Mouse (Mus musculus): ENCODE results near the gene Clcn7. TPM values are rescaled to one million over a fixed set of nuclear protein-coding genes. Genes with fewer than 3 reads are reported as not detected.

Clcn7 gene
- polyA plus RNA-seq (2015; fragmentation: Nextera tagmentation; extraction: Ambion mirVana): 15.7 and 17.9 TPM in 2 replicates

DNA sequence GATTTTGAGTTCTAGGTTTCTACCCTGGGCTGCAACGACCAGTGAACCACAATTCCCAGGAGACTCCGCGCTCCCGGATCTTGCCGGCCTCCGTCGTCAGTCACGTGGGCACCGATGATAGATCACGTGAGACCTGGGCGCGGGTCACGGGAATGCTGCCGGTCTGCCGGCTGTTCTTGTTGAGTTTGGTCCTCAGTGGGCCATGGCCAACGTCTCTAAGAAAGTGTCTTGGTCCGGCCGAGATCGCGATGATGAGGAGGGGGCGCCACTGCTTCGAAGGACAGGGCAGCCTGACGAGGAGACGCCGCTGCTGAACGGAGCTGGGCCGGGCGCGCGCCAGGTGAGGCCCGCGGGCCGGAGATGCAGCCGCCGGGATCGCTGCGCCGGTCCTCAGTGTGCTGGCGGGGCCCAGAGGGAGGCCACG is at the start of gene Clcn7:
Gene Clcn7, plus strand, starts transcription at position 117 of the 424 bp plus-strand sequence.
- WGBS: under 1% methylated on average over 40 of the region's 40 CpGs
- peak; percentile 78 for ATAC-seq (ENCODE audit: extremely low read depth, insufficient number of reproducible peaks, low FRiP score, low TSS enrichment)
- H3K27ac ChIP-seq (replicated peaks): peak within 1 kb of the TSS; percentile 50; the same call in 1 of the 2 replicates
- H3K9me3 ChIP-seq: no peaks in the 10 kb centered on the region
- peak within 1 kb of the TSS; percentile 92 for H3K4me2 ChIP-seq
- peak within 1 kb of the TSS; percentile 94 for H3K9ac ChIP-seq
- peaks cover 12% of the 10 kb centered on the region for H3K4me1 ChIP-seq
- H3K27me3 ChIP-seq (replicated peaks): no peaks in the 10 kb centered on the region
- H3K36me3 ChIP-seq: no peaks in the 10 kb centered on the region
- H3K4me3 ChIP-seq: peak within 1 kb of the TSS; percentile 99

DNA sequence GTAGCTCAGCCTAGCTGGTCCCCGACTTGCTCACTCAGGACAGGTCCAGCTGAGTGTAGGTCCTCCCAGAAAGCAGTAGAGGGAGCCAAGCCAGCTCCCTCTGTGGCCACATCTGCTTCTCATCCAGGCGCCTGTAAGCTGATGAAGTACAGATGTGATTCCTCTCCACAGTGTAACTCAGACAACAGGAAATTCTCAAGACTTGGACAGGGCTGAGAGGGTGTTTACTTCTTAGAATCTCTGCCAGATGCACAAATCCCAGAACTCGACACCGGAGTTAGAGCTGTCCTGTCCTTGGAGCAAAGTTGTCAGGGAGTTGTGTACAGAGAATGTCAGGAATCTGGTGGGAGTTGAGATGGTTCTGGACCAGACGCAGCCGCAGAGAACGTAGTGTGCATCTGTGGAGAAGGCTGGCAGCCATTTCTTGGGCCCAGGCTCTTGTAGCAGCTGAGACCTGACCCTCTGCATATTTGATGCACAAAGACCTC is 49.7 kb upstream of the Clcn7 start, which contains the start of gene Tmem204:
Gene Tmem204, minus strand, starts transcription at position 148 of the 488 bp plus-strand sequence.
- Histone ChIP-seq H3K4me2 (peak within 1 kb of the TSS; percentile 40), H3K9me3 (no peaks in the 10 kb centered on the region), H3K36me3 (peaks cover 7% of the 10 kb centered on the region), H3K27ac (replicated peaks) (peak within 1 kb of the TSS; percentile 94), H3K4me3 (no peak within 1 kb of the TSS), H3K27me3 (replicated peaks) (no peaks in the 10 kb centered on the region), H3K9ac (peak within 1 kb of the TSS; percentile 52), H3K4me1 (peaks cover 65% of the 10 kb centered on the region)
- 12% methylated on average over 7 of the region's 7 CpGs for WGBS
- peak; percentile 38 for ATAC-seq (ENCODE audit: extremely low read depth, insufficient number of reproducible peaks, low FRiP score, low TSS enrichment)

DNA sequence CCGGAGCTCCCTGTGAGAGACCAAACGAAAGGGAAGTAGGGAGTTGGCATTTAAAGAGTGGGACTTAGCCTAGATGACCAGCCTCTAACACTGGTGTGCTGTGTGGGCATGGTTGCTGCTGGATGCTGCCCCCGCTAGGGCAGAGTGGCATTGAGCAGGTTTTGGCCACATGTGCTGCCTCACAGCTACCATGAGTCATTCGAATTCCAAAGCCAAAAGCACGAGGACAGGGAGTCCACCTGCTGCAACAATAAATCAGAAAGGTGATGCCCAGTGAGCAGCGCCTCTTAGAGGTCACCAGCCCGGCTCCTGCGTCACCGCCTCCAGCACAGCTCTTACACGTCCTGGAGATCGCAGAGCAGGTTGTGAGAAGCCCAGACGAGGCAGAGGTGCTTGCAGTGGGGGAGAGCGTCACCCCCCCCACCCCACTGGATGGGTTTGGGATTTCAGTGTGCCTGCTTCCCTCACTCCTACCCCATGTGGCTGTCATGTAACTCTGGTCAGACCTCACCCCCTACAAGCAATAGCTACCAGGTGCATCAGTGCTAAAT is 48.3 kb upstream of the Clcn7 start:
- Histone ChIP-seq H3K27me3 (replicated peaks) (no peaks in the 10 kb centered on the region), H3K27ac (replicated peaks) (0 out of 2 replicates have a peak overlapping the region, but pooled peaks have one; percentile 3), H3K9me3 (no peaks in the 10 kb centered on the region), H3K36me3 (peaks cover 11% of the 10 kb centered on the region), H3K9ac (no peak overlapping the region), H3K4me3 (no peak overlapping the region), H3K4me2 (no peak overlapping the region), H3K4me1 (peaks cover 66% of the 10 kb centered on the region)
- ATAC-seq (ENCODE audit: extremely low read depth, insufficient number of reproducible peaks, low FRiP score, low TSS enrichment): no peak
- 81% methylated on average over 13 of the region's 13 CpGs for WGBS

GRCm38 (mm10) chr17:25086724-25087123 is 46.5 kb upstream of the Clcn7 start:
- Histone ChIP-seq H3K9me3 (no peaks in the 10 kb centered on the region), H3K4me1 (peaks cover 50% of the 10 kb centered on the region), H3K4me3 (no peak overlapping the region), H3K27ac (replicated peaks) (no peak overlapping the region), H3K27me3 (replicated peaks) (no peaks in the 10 kb centered on the region), H3K36me3 (peaks cover 23% of the 10 kb centered on the region), H3K4me2 (no peak overlapping the region), H3K9ac (no peak overlapping the region)
- 79% methylated on average over 7 of the region's 7 CpGs for WGBS
- no peak for ATAC-seq (ENCODE audit: extremely low read depth, insufficient number of reproducible peaks, low FRiP score, low TSS enrichment)

DNA sequence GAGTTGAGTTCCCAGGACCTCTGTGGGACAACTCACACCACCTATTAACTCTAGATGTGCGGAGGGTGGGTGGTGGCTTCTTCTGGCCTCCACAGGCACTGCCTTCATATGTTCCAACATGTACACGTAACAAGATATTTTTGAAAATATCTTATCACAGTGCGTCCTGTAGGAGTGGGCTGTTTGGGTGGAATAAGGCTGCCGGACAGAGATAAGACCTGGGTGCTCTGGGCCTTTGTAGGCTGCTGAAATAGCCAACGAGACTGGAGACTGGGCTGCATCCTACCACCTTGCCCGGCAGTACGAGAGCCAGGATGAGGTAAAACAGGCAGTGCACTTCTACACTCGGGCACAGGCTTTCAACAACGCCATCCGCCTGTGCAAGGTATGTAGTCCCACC is 44.0 kb upstream of the Clcn7 start:
- WGBS: 51% methylated on average over 10 of the region's 10 CpGs
- peak overlapping the region; percentile 26; the same call in 1 of the 2 replicates for H3K4me3 ChIP-seq
- H3K27me3 ChIP-seq (replicated peaks): no peaks in the 10 kb centered on the region
- peaks cover 45% of the 10 kb centered on the region for H3K36me3 ChIP-seq
- peak overlapping the region; percentile 33; the same call in 1 of the 2 replicates for H3K9ac ChIP-seq
- peak overlapping the region; percentile 56; the same call in 1 of the 2 replicates for H3K27ac ChIP-seq (replicated peaks)
- peak; percentile 48; the same call in 1 of the 2 replicates for ATAC-seq (ENCODE audit: extremely low read depth, insufficient number of reproducible peaks, low FRiP score, low TSS enrichment)
- H3K4me2 ChIP-seq: peak overlapping the region; percentile 40
- no peaks in the 10 kb centered on the region for H3K9me3 ChIP-seq
- peaks cover 27% of the 10 kb centered on the region for H3K4me1 ChIP-seq

DNA sequence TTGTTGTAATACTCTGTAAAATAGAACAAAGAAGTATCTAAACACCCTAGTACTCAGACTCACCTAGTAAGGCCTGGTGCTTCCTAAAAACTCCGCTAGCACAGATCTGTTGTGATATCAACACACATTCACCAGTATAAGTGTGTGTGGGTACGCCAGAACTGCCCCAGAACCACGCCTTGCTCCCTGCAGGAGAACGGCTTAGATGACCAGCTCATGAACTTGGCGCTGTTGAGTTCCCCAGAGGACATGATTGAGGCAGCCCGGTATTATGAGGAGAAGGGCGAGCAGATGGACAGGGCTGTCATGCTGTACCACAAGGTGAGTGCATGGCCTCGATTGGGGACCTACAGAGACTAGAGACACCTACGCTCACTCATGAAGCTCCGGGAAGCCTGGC is 42.7 kb upstream of the Clcn7 start:
- ATAC-seq (ENCODE audit: extremely low read depth, insufficient number of reproducible peaks, low FRiP score, low TSS enrichment): no peak

GRCm38 (mm10) chr17:25096221-25096620 is 37.0 kb upstream of the Clcn7 start:
- Histone ChIP-seq H3K36me3 (peaks cover 76% of the 10 kb centered on the region), H3K9me3 (no peaks in the 10 kb centered on the region), H3K4me1 (no peaks in the 10 kb centered on the region), H3K27ac (replicated peaks) (no peak overlapping the region), H3K9ac (no peak overlapping the region), H3K4me3 (no peak overlapping the region), H3K4me2 (no peak overlapping the region), H3K27me3 (replicated peaks) (no peaks in the 10 kb centered on the region)
- WGBS: 84% methylated on average over 2 of the region's 2 CpGs
- ATAC-seq (ENCODE audit: extremely low read depth, insufficient number of reproducible peaks, low FRiP score, low TSS enrichment): no peak

More for the DNA sequence above, 42.7 kb upstream of the Clcn7 start:
- H3K36me3 ChIP-seq: peaks cover 57% of the 10 kb centered on the region
- no peak overlapping the region for H3K9ac ChIP-seq
- WGBS: 82% methylated on average over 10 of the region's 10 CpGs
- no peak overlapping the region for H3K27ac ChIP-seq (replicated peaks)
- no peaks in the 10 kb centered on the region for H3K9me3 ChIP-seq
- H3K4me2 ChIP-seq: peak overlapping the region; percentile 40
- no peak overlapping the region for H3K4me3 ChIP-seq
- no peaks in the 10 kb centered on the region for H3K27me3 ChIP-seq (replicated peaks)
- H3K4me1 ChIP-seq: peaks cover 14% of the 10 kb centered on the region

- no peak for ATAC-seq (ENCODE audit: extremely low read depth, insufficient number of reproducible peaks, low FRiP score, low TSS enrichment)
- no peak overlapping the region for H3K27ac ChIP-seq (replicated peaks)
- no peak overlapping the region for H3K9ac ChIP-seq
- H3K36me3 ChIP-seq: peaks cover 82% of the 10 kb centered on the region
- H3K4me1 ChIP-seq: no peaks in the 10 kb centered on the region
- no peaks in the 10 kb centered on the region for H3K27me3 ChIP-seq (replicated peaks)
- H3K4me3 ChIP-seq: no peak overlapping the region
- H3K9me3 ChIP-seq: no peaks in the 10 kb centered on the region
- H3K4me2 ChIP-seq: no peak overlapping the region
- WGBS: 83% methylated on average over 6 of the region's 6 CpGs
These were observed 33.1 kb upstream of the Clcn7 start for GRCm38 (mm10) chr17:25100052-25100451.

DNA sequence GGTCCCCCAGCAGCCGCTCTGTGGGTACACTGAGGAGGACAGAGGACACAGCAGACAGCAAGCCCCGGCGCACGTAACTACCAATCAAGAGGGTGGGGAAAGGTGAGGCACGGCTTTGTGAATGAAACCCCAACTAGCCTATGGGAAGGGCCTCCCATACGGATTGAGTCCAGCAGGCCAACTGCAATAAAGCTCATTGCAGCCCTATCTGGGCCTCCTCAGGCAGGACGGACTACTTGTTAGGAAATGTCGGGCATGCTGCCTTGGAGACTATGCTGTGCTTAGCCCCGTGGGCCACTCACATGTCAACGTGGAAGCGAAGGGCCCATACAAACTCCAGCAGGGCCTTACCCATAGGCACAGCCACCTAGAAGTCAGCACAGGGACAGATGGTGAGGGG is 31.9 kb upstream of the Clcn7 start:
- Histone ChIP-seq H3K9me3 (no peaks in the 10 kb centered on the region), H3K9ac (no peak overlapping the region), H3K27me3 (replicated peaks) (no peaks in the 10 kb centered on the region), H3K4me3 (no peak overlapping the region), H3K4me2 (no peak overlapping the region), H3K27ac (replicated peaks) (no peak overlapping the region), H3K36me3 (peaks cover 90% of the 10 kb centered on the region), H3K4me1 (no peaks in the 10 kb centered on the region)
- 88% methylated on average over 11 of the region's 11 CpGs for WGBS
- no peak for ATAC-seq (ENCODE audit: extremely low read depth, insufficient number of reproducible peaks, low FRiP score, low TSS enrichment)

- Histone ChIP-seq H3K9ac (no peak overlapping the region), H3K36me3 (peaks cover 92% of the 10 kb centered on the region), H3K9me3 (no peaks in the 10 kb centered on the region), H3K4me2 (no peak overlapping the region), H3K4me1 (peaks cover 11% of the 10 kb centered on the region), H3K27me3 (replicated peaks) (no peaks in the 10 kb centered on the region), H3K27ac (replicated peaks) (no peak overlapping the region), H3K4me3 (no peak overlapping the region)
- 91% methylated on average over 7 of the region's 16 CpGs for WGBS
- ATAC-seq (ENCODE audit: extremely low read depth, insufficient number of reproducible peaks, low FRiP score, low TSS enrichment): no peak
These were observed 25.4 kb upstream of the Clcn7 start for GRCm38 (mm10) chr17:25107786-25108185.

- no peak overlapping the region for H3K4me3 ChIP-seq
- 65% methylated on average over 2 of the region's 2 CpGs for WGBS
- no peak overlapping the region for H3K4me2 ChIP-seq
- peaks cover 17% of the 10 kb centered on the region for H3K4me1 ChIP-seq
- no peak overlapping the region for H3K27ac ChIP-seq (replicated peaks)
- no peak overlapping the region for H3K9ac ChIP-seq
- ATAC-seq (ENCODE audit: extremely low read depth, insufficient number of reproducible peaks, low FRiP score, low TSS enrichment): no peak
- peaks cover 90% of the 10 kb centered on the region for H3K36me3 ChIP-seq
- H3K27me3 ChIP-seq (replicated peaks): no peaks in the 10 kb centered on the region
- H3K9me3 ChIP-seq: no peaks in the 10 kb centered on the region
These were observed 23.6 kb upstream of the Clcn7 start for GRCm38 (mm10) chr17:25109578-25109977.

GRCm38 (mm10) chr17:25110590-25110989 is 22.6 kb upstream of the Clcn7 start:
- WGBS: 88% methylated on average over 6 of the region's 6 CpGs
- H3K4me1 ChIP-seq: peaks cover 24% of the 10 kb centered on the region
- H3K9me3 ChIP-seq: no peaks in the 10 kb centered on the region
- no peak overlapping the region for H3K4me3 ChIP-seq
- H3K4me2 ChIP-seq: no peak overlapping the region
- no peaks in the 10 kb centered on the region for H3K27me3 ChIP-seq (replicated peaks)
- peaks cover 79% of the 10 kb centered on the region for H3K36me3 ChIP-seq
- no peak for ATAC-seq (ENCODE audit: extremely low read depth, insufficient number of reproducible peaks, low FRiP score, low TSS enrichment)
- no peak overlapping the region for H3K27ac ChIP-seq (replicated peaks)
- no peak overlapping the region; the same call in 1 of the 2 replicates for H3K9ac ChIP-seq

Measured in heart, embryonic 13.5 days (tissue).